Mouse (Mus musculus): ENCODE results near the gene Herpud1. TPM values are rescaled to one million over a fixed set of nuclear protein-coding genes. Genes with fewer than 3 reads are reported as not detected.

Gene Herpud1
- 58.4 and 59.3 TPM in 2 replicates for polyA plus RNA-seq (2014; fragmentation: Nextera tagmentation; extraction: Ambion mirVana)

DNA sequence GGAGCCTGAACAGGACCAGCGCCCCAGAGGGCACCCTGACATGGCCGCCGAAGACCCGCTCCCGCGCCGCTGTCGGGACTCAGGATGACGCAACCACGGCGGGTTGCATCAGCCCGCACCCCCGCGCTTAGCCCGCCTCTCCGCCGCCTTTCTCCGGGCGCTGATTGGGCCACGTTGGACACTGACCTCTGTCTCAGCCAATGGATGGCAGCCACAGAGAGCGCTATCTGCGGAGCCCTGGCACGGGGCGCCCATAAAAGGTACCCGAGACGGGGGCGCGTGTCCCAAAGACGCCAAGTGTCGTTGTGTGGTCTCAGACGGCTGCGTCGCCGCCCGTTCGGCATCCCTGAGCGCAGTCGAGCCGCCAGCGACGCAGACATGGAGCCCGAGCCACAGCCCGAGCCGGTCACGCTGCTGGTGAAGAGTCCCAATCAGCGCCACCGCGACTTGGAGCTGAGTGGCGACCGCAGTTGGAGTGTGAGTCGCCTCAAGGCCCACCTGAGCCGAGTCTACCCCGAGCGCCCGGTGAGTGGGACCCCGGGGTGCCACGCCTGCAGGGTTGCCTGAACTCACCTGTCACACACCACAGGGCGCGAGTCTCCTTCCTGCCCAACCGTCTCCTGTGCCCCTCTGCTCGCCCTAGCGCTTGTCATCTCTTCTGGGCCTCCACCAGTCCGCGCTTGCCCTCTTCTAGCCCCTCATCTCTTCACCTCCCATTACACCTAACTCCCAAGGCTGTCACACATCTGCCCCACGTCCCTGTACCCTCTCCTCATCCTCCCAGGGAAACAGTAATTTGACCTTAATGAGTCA, at the start of gene Herpud1:
TSS of gene Herpud1 (plus strand) at position 225 of the 813 bp plus-strand sequence.
- Histone ChIP-seq H3K4me1 (ENCODE audit: control insufficient read depth, insufficient read depth, low read length) (peaks cover 11% of the 10 kb centered on the region), H3K27me3 (ENCODE audit: control insufficient read depth, insufficient read depth, low read length) (no peaks in the 10 kb centered on the region), H3K27ac (ENCODE audit: low read depth, low read length) (peak within 1 kb of the TSS; percentile 61), H3K9ac (ENCODE audit: low read length) (peak within 1 kb of the TSS; percentile 93), H3K36me3 (ENCODE audit: control insufficient read depth, insufficient read depth, low read length) (peaks cover 6% of the 10 kb centered on the region), H3K4me2 (ENCODE audit: low read depth) (peak within 1 kb of the TSS; percentile 89), H3K4me3 (ENCODE audit: low read depth, low read length) (peak within 1 kb of the TSS; percentile 85), H3K9me3 (ENCODE audit: control insufficient read depth, low read length) (no peaks in the 10 kb centered on the region)
- under 1% methylated on average over 65 of the region's 65 CpGs for WGBS
- peak; percentile 97 for DNase-seq (ENCODE audit: low spot score)
- ATAC-seq (ENCODE audit: insufficient read depth, low FRiP score, low TSS enrichment), result peak; percentile 99

DNA sequence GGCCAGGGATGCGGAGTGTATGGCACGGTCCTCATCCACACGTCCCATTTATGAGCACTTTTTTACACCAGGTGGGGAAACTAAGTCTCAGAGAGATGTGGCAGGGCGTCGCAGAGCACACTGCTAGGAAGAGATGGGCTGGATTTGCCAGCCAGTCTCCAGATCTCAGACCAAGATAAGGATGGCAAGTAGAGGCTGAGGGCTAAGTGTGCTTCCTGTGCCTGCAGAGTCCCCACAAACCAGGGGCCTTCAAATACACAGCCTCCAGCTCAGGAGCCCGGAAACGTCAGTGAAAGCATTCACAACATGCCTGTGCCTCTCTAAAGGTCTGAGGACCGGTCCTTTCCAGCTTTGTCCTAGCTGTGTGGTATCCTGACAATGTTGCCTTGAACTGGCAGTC, 48.7 kb upstream of the Herpud1 start:
- Histone ChIP-seq H3K4me3 (ENCODE audit: low read depth, low read length) (no peak overlapping the region), H3K9me3 (ENCODE audit: control insufficient read depth, low read length) (no peaks in the 10 kb centered on the region), H3K27ac (ENCODE audit: low read depth, low read length) (no peak overlapping the region), H3K36me3 (ENCODE audit: control insufficient read depth, insufficient read depth, low read length) (no peaks in the 10 kb centered on the region), H3K4me1 (ENCODE audit: control insufficient read depth, insufficient read depth, low read length) (no peaks in the 10 kb centered on the region), H3K27me3 (ENCODE audit: control insufficient read depth, insufficient read depth, low read length) (no peaks in the 10 kb centered on the region), H3K9ac (ENCODE audit: low read length) (no peak overlapping the region), H3K4me2 (ENCODE audit: low read depth) (no peak overlapping the region)
- 84% methylated on average over 8 of the region's 8 CpGs for WGBS
- DNase-seq (ENCODE audit: low spot score) (no peak), ATAC-seq (ENCODE audit: insufficient read depth, low FRiP score, low TSS enrichment) (no peak)

DNA sequence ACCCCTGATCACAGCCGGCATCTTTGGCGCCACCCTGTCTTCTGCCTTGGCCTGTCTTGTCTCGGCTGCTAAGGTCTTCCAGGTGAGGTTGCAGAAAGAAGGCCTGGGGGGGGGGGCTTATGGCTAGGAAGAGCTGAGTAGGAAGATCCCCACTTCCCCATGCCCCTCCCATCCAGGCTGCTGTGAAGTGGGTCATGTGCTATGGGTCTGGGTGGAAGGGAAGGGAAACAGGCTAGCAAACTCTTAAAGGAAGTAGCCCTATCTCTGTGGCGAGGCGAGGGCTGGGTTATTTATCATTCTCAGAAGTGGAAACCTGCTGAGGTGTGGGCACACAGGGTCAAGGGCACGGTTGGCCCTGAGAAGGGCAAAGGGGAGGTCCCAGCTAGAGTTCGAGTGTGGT, 45.4 kb upstream of the Herpud1 start:
- no peaks in the 10 kb centered on the region for H3K4me1 ChIP-seq (ENCODE audit: control insufficient read depth, insufficient read depth, low read length)
- ATAC-seq (ENCODE audit: insufficient read depth, low FRiP score, low TSS enrichment), result no peak
- no peak overlapping the region for H3K4me3 ChIP-seq (ENCODE audit: low read depth, low read length)
- no peak overlapping the region for H3K4me2 ChIP-seq (ENCODE audit: low read depth)
- DNase-seq (ENCODE audit: low spot score), result no peak
- 87% methylated on average over 7 of the region's 7 CpGs for WGBS
- no peak overlapping the region for H3K27ac ChIP-seq (ENCODE audit: low read depth, low read length)
- no peak overlapping the region for H3K9ac ChIP-seq (ENCODE audit: low read length)
- no peaks in the 10 kb centered on the region for H3K9me3 ChIP-seq (ENCODE audit: control insufficient read depth, low read length)
- no peaks in the 10 kb centered on the region for H3K36me3 ChIP-seq (ENCODE audit: control insufficient read depth, insufficient read depth, low read length)
- H3K27me3 ChIP-seq (ENCODE audit: control insufficient read depth, insufficient read depth, low read length), result no peaks in the 10 kb centered on the region

DNA sequence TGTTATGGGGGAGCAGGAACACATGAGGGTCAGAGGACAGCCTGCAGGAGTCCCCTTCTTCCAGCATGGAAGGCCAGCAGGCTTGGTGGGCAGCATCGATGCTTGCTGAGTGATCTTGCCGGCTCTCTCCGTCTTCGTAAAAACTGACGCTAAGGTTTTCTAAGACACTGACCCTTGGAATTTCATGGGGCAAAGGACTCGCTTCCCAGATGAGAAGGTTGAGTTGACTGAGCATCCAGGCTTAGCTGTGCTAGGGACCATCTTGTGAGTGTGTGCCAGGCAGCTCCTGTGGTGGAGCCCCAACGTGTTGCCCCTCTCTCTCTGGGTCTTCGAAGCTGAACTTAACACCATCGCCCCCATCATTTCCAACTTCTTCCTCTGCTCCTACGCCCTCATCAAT, 43.5 kb upstream of the Herpud1 start:
- Histone ChIP-seq H3K9ac (ENCODE audit: low read length) (no peak overlapping the region), H3K4me3 (ENCODE audit: low read depth, low read length) (no peak overlapping the region), H3K36me3 (ENCODE audit: control insufficient read depth, insufficient read depth, low read length) (no peaks in the 10 kb centered on the region), H3K27me3 (ENCODE audit: control insufficient read depth, insufficient read depth, low read length) (no peaks in the 10 kb centered on the region), H3K27ac (ENCODE audit: low read depth, low read length) (no peak overlapping the region), H3K9me3 (ENCODE audit: control insufficient read depth, low read length) (no peaks in the 10 kb centered on the region), H3K4me1 (ENCODE audit: control insufficient read depth, insufficient read depth, low read length) (no peaks in the 10 kb centered on the region), H3K4me2 (ENCODE audit: low read depth) (no peak overlapping the region)
- WGBS, result 88% methylated on average over 10 of the region's 10 CpGs
- DNase-seq (ENCODE audit: low spot score) (no peak), ATAC-seq (ENCODE audit: insufficient read depth, low FRiP score, low TSS enrichment) (no peak)

DNA sequence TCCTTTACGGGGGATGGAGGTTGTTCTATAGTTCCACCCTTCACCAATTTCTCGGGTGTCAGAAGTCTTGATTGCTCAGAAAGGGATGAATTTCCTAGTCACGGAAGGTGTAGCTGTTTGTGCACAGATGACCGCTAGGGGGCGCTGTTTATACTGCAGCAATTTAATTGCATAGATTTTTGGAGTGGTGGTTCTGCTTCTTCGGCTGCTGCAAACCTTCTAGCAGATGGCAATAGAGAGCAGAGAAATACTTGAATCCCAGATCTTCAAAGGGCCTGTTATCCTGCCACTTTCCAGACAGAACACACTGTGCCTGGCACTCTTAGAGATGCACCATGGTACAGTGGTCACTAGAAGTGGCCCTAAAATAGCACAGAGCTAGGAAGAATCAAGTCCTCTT, 42.9 kb upstream of the Herpud1 start:
- Histone ChIP-seq H3K27ac (ENCODE audit: low read depth, low read length) (no peak overlapping the region), H3K4me1 (ENCODE audit: control insufficient read depth, insufficient read depth, low read length) (no peaks in the 10 kb centered on the region), H3K27me3 (ENCODE audit: control insufficient read depth, insufficient read depth, low read length) (no peaks in the 10 kb centered on the region), H3K4me2 (ENCODE audit: low read depth) (no peak overlapping the region), H3K36me3 (ENCODE audit: control insufficient read depth, insufficient read depth, low read length) (no peaks in the 10 kb centered on the region), H3K9ac (ENCODE audit: low read length) (no peak overlapping the region), H3K4me3 (ENCODE audit: low read depth, low read length) (no peak overlapping the region), H3K9me3 (ENCODE audit: control insufficient read depth, low read length) (no peaks in the 10 kb centered on the region)
- ATAC-seq (ENCODE audit: insufficient read depth, low FRiP score, low TSS enrichment) (no peak), DNase-seq (ENCODE audit: low spot score) (peak; percentile 64)
- WGBS, result 16% methylated on average over 6 of the region's 6 CpGs

DNA sequence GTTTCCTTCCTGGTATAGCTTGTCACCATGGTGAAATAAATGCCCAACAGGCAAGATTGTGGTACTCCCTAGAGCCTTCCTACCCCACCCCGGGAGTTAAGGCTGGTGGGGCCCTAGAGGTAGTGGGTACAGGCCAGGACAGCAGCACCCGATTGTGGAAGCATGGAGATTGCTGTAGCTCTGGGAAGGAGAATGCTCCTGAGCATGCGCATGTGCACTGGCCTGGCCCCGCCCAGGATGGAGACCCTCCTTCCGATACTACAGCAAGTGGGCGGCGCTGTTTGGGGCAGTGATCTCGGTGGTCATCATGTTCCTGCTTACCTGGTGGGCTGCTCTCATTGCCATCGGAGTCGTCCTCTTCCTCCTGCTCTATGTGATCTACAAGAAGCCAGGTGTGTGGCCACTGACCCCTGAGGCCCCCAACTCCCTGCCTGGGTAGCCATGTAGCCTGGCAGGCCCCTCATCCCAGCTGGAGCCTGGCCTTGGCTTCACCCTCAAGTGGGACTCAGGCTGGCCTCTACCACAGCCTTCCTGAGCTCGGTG, 42.4 kb upstream of the Herpud1 start:
- DNase-seq (ENCODE audit: low spot score), result no peak
- Histone ChIP-seq H3K9ac (ENCODE audit: low read length) (no peak overlapping the region), H3K27me3 (ENCODE audit: control insufficient read depth, insufficient read depth, low read length) (no peaks in the 10 kb centered on the region), H3K4me2 (ENCODE audit: low read depth) (no peak overlapping the region), H3K36me3 (ENCODE audit: control insufficient read depth, insufficient read depth, low read length) (no peaks in the 10 kb centered on the region), H3K4me3 (ENCODE audit: low read depth, low read length) (no peak overlapping the region), H3K27ac (ENCODE audit: low read depth, low read length) (no peak overlapping the region), H3K9me3 (ENCODE audit: control insufficient read depth, low read length) (no peaks in the 10 kb centered on the region), H3K4me1 (ENCODE audit: control insufficient read depth, insufficient read depth, low read length) (no peaks in the 10 kb centered on the region)
- no peak for ATAC-seq (ENCODE audit: insufficient read depth, low FRiP score, low TSS enrichment)
- WGBS, result 90% methylated on average over 11 of the region's 11 CpGs

DNA sequence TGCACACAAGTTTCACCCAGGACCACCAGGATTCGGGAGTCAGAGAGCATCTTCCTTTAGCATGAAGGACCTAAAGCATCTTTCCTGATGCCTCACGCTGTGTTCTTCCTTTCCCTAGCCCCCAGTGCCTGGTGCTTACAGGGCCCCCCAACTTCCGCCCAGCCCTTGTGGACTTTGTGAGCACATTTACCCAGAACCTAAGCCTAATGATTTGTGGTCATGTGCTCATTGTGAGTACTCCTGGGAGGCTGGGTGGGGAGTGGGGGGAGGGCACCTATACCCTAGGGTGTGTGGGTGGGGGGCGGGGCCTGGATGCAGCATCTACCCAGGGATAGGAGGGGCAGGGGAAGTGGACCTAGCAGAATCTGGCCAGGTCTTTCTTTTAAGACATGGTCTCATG, 40.6 kb upstream of the Herpud1 start:
- H3K4me2 ChIP-seq (ENCODE audit: low read depth), result no peak overlapping the region
- no peak overlapping the region for H3K27ac ChIP-seq (ENCODE audit: low read depth, low read length)
- H3K27me3 ChIP-seq (ENCODE audit: control insufficient read depth, insufficient read depth, low read length), result no peaks in the 10 kb centered on the region
- H3K36me3 ChIP-seq (ENCODE audit: control insufficient read depth, insufficient read depth, low read length), result no peaks in the 10 kb centered on the region
- no peak for ATAC-seq (ENCODE audit: insufficient read depth, low FRiP score, low TSS enrichment)
- H3K4me3 ChIP-seq (ENCODE audit: low read depth, low read length), result no peak overlapping the region
- 91% methylated on average over 4 of the region's 4 CpGs for WGBS
- DNase-seq (ENCODE audit: low spot score), result no peak
- no peaks in the 10 kb centered on the region for H3K4me1 ChIP-seq (ENCODE audit: control insufficient read depth, insufficient read depth, low read length)
- no peak overlapping the region for H3K9ac ChIP-seq (ENCODE audit: low read length)
- no peaks in the 10 kb centered on the region for H3K9me3 ChIP-seq (ENCODE audit: control insufficient read depth, low read length)

DNA sequence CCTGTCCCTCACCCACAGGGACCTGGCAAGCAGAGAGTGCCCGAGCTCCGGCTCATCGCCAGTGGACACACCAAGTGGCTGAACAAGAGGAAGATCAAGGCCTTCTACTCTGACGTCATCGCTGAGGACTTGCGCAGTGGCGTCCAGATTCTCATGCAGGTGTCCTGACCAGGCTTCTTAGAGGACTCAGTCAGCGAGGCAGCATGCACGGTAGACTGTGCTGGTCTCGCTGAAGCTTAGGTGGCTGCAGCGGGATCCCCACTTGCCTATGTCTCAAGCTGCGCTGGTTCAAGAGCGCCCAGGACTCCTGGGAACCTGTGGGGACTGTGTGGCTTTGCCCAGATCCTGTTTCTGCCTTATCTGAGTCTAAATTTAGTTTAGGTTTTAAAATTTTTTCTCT, 40.0 kb upstream of the Herpud1 start:
- no peak for DNase-seq (ENCODE audit: low spot score)
- no peak overlapping the region for H3K9ac ChIP-seq (ENCODE audit: low read length)
- no peaks in the 10 kb centered on the region for H3K9me3 ChIP-seq (ENCODE audit: control insufficient read depth, low read length)
- H3K27me3 ChIP-seq (ENCODE audit: control insufficient read depth, insufficient read depth, low read length), result no peaks in the 10 kb centered on the region
- no peak overlapping the region for H3K4me2 ChIP-seq (ENCODE audit: low read depth)
- no peaks in the 10 kb centered on the region for H3K4me1 ChIP-seq (ENCODE audit: control insufficient read depth, insufficient read depth, low read length)
- no peak for ATAC-seq (ENCODE audit: insufficient read depth, low FRiP score, low TSS enrichment)
- no peak overlapping the region for H3K4me3 ChIP-seq (ENCODE audit: low read depth, low read length)
- no peak overlapping the region for H3K27ac ChIP-seq (ENCODE audit: low read depth, low read length)
- no peaks in the 10 kb centered on the region for H3K36me3 ChIP-seq (ENCODE audit: control insufficient read depth, insufficient read depth, low read length)
- 92% methylated on average over 13 of the region's 13 CpGs for WGBS

- Histone ChIP-seq H3K4me1 (ENCODE audit: control insufficient read depth, insufficient read depth, low read length) (no peaks in the 10 kb centered on the region), H3K27ac (ENCODE audit: low read depth, low read length) (no peak overlapping the region), H3K4me3 (ENCODE audit: low read depth, low read length) (no peak overlapping the region), H3K27me3 (ENCODE audit: control insufficient read depth, insufficient read depth, low read length) (no peaks in the 10 kb centered on the region), H3K9me3 (ENCODE audit: control insufficient read depth, low read length) (no peaks in the 10 kb centered on the region), H3K4me2 (ENCODE audit: low read depth) (no peak overlapping the region), H3K36me3 (ENCODE audit: control insufficient read depth, insufficient read depth, low read length) (no peaks in the 10 kb centered on the region), H3K9ac (ENCODE audit: low read length) (no peak overlapping the region)
- ATAC-seq (ENCODE audit: insufficient read depth, low FRiP score, low TSS enrichment) (no peak), DNase-seq (ENCODE audit: low spot score) (no peak)
- WGBS, result 76% methylated on average over 9 of the region's 9 CpGs
These were observed 37.8 kb upstream of the Herpud1 start for GRCm38 (mm10) chr8:94348425-94348824.
